Mouse (Mus musculus) embryo, embryonic 10.5 days (tissue): ENCODE data around the gene Svep1.
A peak's percentile ranks its signal among the peaks of the same experiment; 100 is the strongest.

Experiments
- DNase-seq: peaks from one replicate; pipeline ENCODE4 v3.0.0-alpha.2; 2015; ENCODE audit warnings: low spot score

Svep1 gene

DNA sequence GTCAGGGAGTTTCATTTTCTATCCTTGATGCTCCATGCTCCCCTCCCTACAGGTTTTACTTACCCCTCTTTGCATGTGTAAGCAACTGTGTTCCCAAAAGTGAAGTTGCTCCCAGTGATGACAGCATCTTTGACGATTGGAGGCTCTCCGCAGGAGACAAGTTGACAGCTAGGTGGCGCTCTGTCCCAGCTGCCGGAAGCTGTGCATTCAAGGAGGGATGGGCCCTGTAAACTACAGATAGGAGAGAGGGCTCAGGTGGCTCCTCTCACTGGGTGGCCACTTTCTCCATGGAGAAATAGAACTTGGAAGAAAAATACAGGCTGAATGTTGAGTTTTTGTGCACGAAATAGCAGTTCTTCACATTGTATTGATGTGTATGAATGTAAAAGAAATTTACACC is 124.1 kb downstream of the Svep1 start:
- peak; percentile 80 for DNase-seq

DNA sequence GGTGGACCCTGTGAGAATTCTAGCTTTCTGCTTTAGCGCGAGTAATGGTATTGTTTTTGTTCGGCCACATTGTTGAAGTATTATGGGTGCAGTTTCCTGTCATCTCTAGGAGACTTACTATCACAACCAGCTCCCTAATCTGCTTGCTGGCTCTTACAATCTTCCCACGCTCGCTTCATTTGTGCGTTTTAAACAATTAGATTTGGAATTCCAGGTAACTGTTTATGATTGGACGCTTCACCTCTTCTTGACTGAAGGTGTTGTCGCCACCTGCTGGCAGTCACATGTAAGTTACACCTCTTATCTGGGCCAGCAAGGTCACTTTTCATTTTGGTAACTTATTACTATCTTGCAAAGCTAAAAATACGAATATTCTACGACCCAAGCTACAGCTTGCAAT is 127.0 kb downstream of the Svep1 start:
- DNase-seq: peak; percentile 72

- no peak for DNase-seq
Measured at GRCm38 (mm10) chr4:58077950-58078349, 128.7 kb downstream of the Svep1 start.

GRCm38 (mm10) chr4:58077536-58077935 is 129.1 kb downstream of the Svep1 start:
- no peak for DNase-seq

- no peak for DNase-seq
Measured at GRCm38 (mm10) chr4:58072888-58073287, 133.8 kb downstream of the Svep1 start.

- DNase-seq: no peak
Measured at GRCm38 (mm10) chr4:58068886-58069285, 137.8 kb downstream of the Svep1 start.

DNA sequence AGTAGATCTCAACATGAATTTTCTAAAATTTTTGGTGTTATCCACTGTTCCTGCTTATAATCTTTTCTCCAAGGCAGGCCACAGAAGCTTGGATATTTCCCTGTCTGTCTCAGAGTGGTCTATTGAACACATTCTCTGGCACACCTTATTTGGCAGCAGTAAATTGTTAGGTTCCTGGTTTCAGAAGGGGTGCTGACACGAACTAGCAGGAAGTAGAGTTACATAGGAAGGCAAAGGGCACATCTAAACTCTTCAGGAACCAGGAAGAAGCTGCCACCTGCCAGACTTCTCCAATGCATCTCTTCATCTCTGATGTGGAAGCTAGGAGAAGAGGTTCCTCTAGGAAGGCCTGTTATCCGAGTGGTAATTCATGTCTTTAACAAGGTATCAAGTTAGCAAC is 141.9 kb downstream of the Svep1 start:
- DNase-seq: no peak

DNA sequence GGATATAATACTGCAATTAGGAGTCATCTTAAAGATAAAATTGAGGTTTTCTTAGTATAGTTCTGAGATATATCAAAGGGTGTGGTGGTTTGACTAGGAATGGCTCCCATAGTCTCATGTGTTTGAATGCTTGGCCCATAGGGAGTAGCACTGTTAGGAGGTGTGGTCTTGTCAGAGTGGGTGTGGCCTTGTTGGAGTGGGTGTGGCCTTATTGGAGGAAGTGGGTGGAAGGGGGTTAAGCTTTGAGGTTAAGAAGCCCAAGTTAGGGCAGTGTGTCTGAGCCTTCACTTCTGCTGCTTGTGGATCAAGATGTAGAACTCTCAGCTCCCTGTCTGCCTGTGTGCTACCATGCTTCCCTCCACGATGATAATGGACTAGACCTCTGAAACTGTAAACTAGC is 143.7 kb downstream of the Svep1 start:
- no peak for DNase-seq

DNA sequence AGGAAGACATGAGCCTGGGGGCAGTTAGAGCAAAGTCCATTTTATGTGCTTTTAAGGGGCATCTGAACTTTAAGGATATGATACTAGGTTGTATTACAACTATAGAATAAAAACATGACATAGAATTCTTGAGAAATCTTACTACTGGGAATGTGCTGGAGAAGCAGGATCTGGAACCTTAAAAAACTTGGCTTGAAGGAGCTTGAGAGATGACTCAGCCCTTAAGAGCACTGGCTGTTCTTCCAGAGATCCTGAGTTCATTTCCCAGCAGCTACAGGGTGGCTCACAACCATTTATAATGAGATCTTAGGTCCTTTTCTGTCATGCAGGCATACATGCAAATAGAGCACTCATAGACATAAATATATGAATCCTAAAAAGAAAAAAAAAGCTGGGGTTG is 151.0 kb downstream of the Svep1 start:
- DNase-seq: no peak

GRCm38 (mm10) chr4:58054441-58054840 is 152.2 kb downstream of the Svep1 start:
- no peak for DNase-seq

DNA sequence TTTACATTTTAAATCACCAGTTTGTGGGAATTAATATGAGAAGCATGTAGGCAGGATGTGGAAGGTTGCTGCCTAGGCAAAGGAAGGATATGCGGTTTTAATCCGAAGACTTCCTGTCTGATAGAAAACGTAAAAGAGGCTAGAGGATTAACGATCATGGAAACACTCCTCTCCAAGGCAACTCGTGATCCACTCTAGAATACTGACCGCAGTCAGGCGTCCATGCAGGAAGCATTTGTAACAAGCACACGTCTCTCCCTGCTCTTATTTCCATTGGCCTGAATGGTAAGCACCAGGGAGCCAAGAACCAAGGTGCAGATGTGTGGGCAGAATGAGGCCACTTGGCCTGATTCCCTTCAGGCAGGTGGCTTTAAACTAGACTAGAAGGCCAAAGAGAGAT is 155.9 kb downstream of the Svep1 start:
- DNase-seq: no peak

- DNase-seq: no peak
Measured at GRCm38 (mm10) chr4:58050276-58050675, 156.4 kb downstream of the Svep1 start.

DNA sequence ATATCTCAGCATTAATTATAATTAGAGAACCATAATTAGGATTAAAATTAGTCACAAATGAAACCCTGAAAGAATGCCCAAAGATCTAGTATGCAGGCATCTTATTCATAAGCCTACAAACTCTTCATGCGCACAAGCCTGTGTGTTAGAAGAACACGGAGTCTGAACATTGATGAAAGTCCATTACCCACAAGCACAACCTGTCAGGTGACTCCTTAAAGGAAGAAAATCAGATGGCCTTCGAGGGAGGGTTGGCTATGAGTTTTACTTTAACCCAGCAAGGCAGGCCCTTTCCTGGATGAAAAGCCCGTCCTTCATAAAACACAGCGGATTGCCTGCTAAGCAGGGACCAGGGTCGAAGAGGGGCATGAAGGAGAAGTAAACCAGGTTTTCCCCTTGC is 161.8 kb downstream of the Svep1 start:
- DNase-seq: no peak

- DNase-seq: no peak
Measured at GRCm38 (mm10) chr4:58044356-58044755, 162.3 kb downstream of the Svep1 start.

DNA sequence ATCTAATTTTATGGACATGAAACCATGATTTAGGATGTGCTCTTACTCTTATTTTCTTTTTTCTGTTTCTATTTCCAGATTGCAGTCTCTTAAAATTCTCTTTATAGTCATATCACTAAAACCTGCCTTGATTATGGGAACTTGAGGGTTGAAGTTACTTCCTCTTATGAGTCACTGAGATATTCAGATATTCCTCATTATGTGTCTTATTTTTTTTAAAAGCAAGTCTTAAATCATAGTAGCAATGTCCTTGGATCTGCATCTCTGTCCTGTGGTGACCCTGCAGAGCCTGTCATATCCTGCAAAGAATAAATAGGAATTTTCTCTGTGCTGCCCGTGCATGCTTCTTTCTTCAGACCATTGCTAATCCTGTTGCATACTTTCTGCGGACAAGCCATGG is 166.6 kb downstream of the Svep1 start:
- no peak for DNase-seq

DNA sequence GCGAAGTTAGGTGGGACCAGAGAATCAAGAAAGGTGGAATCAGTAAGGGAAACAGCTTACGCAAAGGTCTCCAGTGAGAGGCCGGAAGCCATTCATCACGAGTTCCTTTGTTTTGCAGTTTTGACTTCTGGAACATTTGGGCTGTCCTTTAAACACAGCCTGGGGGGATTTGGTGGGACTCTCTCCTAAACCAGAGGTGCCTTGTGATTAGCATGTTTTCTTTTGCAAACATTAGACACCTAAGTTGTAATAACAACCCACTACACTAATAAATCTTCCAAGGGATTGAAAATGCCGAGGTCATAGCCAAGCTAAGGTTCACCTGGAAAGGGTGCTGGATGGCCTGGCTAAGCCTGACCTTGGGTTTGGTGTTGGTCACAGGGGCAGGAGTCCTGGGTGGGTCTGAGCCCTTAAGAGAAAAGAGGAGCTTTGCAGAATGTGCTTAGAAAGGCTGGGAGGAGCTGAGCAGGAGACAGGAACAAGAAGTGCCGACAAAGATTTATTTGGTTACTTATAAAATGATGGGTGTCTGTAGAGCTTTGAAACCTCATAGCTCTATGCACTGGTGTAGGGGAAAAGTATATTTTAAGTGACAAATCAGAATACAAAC is 169.5 kb downstream of the Svep1 start:
- DNase-seq: no peak

DNA sequence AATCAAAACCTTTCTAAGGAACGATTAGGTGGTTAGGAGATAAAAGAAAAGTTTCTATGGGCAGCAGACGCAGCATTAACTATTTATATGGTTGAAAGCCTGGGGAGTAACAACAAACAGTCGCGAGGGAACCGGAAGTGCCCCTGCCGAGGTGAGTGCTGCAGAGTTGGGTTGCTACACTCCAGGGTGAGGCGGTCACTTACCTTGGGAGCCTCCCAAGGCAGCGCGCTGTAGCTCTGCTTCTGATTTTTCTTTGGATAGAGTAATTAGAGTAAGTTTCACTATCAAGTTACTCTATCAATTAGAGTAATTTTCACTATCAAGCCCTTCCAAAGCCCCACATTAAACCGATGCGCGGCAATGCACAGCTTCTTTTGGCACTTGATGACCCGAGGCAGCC is 172.0 kb downstream of the Svep1 start:
- no peak for DNase-seq

DNA sequence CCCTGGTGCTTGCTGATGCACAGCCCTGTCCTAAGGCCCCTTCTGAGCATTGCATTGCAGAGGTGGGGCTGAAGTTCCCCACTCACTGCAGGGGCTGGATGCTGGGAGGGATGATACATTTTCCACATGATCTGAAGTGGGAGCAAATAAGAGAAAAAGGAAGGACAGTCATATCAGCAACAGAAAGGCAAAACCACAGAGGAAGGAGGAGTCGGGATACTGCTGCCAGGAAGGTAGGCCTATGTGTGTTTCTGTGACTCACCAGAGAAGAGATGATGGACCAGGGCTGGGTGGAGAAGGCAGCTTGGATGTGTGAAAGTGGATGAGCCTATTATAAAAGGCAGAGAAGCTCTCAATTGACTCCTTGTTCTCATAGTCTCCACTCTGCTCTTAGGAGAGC is 173.9 kb downstream of the Svep1 start:
- DNase-seq: no peak

DNA sequence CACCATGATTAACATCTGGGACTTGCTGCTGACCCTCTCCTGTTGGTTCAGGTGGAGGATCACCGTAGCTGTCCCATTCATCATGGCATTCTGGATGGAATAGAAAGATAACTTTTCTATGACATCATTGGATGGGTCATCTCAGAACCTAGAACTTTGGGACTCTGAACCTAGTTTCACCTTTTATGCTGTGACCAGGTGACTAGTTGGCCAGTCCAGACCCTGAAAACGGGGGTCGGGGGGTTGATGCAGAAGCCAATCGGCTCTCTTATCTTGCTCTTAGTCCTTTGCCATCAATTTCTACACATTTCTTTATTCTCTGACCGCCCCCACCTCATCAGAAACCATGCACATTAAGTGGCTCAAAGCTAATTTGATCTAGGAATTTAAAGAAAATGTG is 197.6 kb downstream of the Svep1 start, which contains the start of gene Txndc8:
TSS of gene Txndc8 (minus strand) at position 101 of the 400 bp plus-strand sequence.
- no peak for DNase-seq

GRCm38 (mm10) chr4:58003501-58003900 is 203.2 kb downstream of the Svep1 start:
- peak; percentile 4 for DNase-seq
